Mouse (Mus musculus) spleen, adult 2 months (tissue): ENCODE data around the gene G530012D18Rik. TPM values are rescaled to one million over a fixed set of nuclear protein-coding genes. Genes with fewer than 3 reads are reported as not detected.
"Not testable (repeated sequence)": the region's sequence is repeated elsewhere in the genome, so short reads cannot be mapped to it uniquely, and the experiment has no call there.

ENCODE experiments used
- DNase-seq, 2 experiments: peaks; one replicate each; pipeline versions ENCODE4 v3.0.0 to v3.0.0-alpha.2; 2012 to 2021; ENCODE audit warnings: low spot score in 2 of 2, low read depth in 1 of 2
- H3K27ac ChIP-seq: fragments of 200-500 bp; 2 replicates; pipeline ENCODE4 v1.5.1; 2012; ENCODE audit warnings: low read length, inconsistent platforms; ENCODE audit not compliant: insufficient read depth
- H3K27me3 ChIP-seq: fragments of 200-500 bp; 2 replicates; pipeline ENCODE4 v1.6.1; 2012; ENCODE audit warnings: mild to moderate bottlenecking, moderate library complexity, low read length, inconsistent platforms; ENCODE audit not compliant: control insufficient read depth, insufficient read depth
- H3K36me3 ChIP-seq: fragments of 200-500 bp; 2 replicates; pipeline ENCODE4 v1.6.1; 2012; ENCODE audit warnings: mild to moderate bottlenecking, low read length, inconsistent platforms; ENCODE audit not compliant: control insufficient read depth, insufficient read depth
- H3K4me1 ChIP-seq: fragments of 200-500 bp; 2 replicates; pipeline ENCODE4 v1.6.1; 2011; ENCODE audit warnings: inconsistent platforms; ENCODE audit not compliant: control insufficient read depth, insufficient read depth, insufficient read length
- H3K4me3 ChIP-seq: fragments of 200-500 bp; 2 replicates; pipeline ENCODE4 v1.5.1; 2011; ENCODE audit warnings: mild to moderate bottlenecking, inconsistent platforms; ENCODE audit not compliant: insufficient read depth, insufficient read length; ENCODE audit errors: extremely low read depth
- WGBS: fragments of 180-500 bp; shearing (Covaris S2); methylation state at CpG from one replicate; pipeline ENCODE4 v1.1.7; 2018; 5-methylcytosine and 5-hydroxymethylcytosine counted together
- polyA plus RNA-seq: library from polyadenylated mRNA; depleted of rRNA; stranded (reverse); fragments of >200 nt; gene quantifications from 2 replicates; pipeline ENCODE4 v1.2.3, GENCODE M21; 2012; rRNA removed

G530012D18Rik gene
- polyA plus RNA-seq, result not detected in 2 replicates

DNA sequence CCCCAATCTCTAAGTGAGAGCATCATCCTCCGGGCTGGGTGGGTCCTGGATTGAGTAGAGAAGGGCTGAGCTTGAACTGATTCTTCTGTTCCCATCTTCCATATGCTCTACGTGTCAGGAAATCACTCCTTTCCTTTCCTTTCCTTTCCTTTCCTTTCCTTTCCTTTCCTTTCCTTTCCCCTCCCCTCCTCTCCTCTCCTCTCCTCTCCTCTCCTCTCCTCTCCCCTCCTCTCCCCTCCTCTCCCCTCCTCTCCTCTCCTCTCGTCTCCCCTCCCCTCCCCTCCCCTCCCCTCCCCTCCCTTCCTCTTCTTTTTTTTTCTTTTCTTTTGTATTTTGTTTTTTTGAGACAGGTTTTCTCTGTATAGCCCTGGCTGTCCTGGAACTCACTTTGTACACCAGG is at the start of gene G530012D18Rik:
TSS of gene G530012D18Rik (plus strand) at position 301 of the 400 bp plus-strand sequence.
- H3K27ac ChIP-seq, H3K4me3 ChIP-seq, DNase-seq, H3K36me3 ChIP-seq, H3K27me3 ChIP-seq, H3K4me1 ChIP-seq: not testable (repeated sequence)
- 83% methylated on average over 2 of the region's 3 CpGs for WGBS

DNA sequence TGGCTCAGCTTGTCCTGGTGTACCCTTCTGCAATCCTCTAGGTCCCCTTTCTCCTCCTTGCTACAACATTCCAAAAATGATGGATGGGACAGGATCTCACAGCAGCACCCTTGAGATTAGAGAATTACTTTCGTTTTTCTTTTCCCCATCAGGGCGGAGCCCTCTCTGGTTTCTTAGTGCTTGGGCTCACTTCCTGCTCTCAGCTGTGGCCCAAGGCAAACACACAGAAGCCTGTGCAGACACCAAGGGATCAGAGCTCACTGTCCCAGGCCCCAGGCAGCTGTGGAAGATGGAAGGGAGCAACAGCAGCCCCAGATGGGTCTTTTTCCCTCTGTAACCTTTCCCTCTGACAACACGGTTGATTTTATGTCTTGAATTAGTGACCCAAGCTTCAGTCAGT is 49.1 kb upstream of the G530012D18Rik start:
- H3K36me3 ChIP-seq, H3K4me3 ChIP-seq, H3K4me1 ChIP-seq, H3K27me3 ChIP-seq: not testable (repeated sequence)
- peak overlapping the region; percentile 68; the same call in 1 of the 2 replicates for H3K27ac ChIP-seq
- peak in 1 of 2 experiments; percentile 11 for DNase-seq
- WGBS, result 20% methylated on average over 3 of the region's 3 CpGs

DNA sequence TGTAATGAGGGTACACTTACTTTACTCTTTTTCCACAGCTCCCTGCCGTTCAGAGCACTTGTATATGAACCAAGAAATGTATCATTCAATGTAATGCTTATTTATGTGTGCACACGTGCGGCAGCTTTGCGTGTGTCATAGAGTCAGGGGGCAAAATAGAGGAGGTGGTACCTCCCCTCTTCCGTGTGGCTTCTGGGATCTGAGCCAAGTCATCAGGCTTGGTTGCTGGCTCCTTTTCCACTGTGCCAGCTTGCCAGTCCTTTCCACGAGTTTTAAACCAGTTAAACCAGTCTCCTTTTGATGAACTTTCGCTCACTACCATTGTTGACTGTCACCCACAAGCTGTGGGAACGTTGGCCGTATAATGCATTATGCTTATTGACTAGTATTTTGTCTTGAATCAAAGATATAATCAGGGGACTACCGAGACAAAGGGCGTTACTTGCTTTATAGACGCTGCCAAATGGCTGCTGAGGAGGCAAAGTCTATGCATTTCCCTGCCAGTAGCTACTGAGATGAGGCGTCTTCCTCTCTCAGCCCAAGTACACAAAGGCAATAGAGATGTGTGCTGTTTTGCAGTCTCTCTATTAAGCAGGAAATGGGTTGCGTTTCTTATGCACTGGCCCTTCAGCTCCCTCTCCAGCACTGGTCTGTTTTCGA is 46.9 kb upstream of the G530012D18Rik start:
- not testable (repeated sequence) for H3K27me3 ChIP-seq, H3K36me3 ChIP-seq, H3K4me3 ChIP-seq, H3K27ac ChIP-seq, DNase-seq, H3K4me1 ChIP-seq
- 81% methylated on average over 13 of the region's 15 CpGs for WGBS

DNA sequence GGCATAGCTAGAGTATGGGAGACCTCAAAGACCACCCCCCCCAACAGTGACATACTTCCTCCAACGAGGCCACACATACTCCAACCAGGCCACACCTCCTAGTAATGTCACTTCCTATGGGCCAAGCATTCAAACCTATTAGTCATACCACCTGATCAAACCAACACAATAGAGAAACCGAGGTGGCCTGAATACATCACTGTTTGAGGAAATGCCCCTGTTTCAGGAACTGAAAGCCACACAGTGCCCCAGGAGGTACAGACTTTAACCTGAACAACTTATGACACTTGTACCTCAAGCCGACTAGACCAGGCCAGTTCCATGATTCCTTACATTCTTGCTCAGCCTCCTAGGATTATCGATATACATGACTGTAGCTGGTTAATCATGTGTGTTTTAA is 31.7 kb upstream of the G530012D18Rik start:
- DNase-seq, H3K4me3 ChIP-seq, H3K27ac ChIP-seq, H3K4me1 ChIP-seq, H3K36me3 ChIP-seq, H3K27me3 ChIP-seq: not testable (repeated sequence)
- 32% methylated on average over 4 of the region's 4 CpGs for WGBS

DNA sequence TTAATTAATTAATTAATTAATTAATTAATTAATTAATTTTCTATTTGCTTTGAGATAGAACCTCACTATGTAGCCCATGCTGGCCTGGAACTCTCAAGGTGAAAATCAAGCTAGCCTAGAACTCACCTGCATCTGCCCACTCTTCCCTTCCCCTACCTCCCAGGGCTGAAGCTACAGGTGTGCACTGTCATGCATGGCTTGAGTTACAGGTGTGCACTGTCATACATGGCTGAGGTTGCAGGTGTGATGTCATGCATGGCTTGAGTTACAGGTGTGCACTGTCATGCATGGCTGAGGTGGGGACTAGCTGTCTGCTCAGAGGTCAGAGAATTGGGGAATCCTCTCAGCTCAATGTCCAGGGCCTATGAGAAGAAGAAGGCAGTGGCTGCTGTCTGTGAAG is 29.0 kb upstream of the G530012D18Rik start:
- DNase-seq, result peak in 1 of 2 experiments; percentile 1
- not testable (repeated sequence) for H3K27me3 ChIP-seq, H3K4me1 ChIP-seq, H3K27ac ChIP-seq, H3K36me3 ChIP-seq, H3K4me3 ChIP-seq

DNA sequence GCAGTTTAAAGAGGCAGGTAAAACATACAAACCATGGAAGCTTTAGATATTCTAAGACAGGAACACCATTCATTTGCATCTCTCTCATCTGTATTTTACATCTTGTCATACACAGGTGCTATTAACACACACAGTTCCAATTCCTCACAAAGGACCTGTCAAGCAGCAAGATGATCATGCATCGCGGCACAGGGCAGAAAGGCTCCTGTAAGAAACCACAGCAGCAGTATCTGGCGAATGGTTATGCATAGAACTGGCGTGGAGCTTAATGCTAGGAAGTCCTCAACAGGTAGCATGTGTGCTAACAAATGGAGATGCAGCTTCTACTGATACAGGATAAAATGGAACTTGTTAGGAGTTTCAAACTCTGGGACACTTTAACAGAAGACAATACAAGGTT is 20.2 kb upstream of the G530012D18Rik start:
- not testable (repeated sequence) for H3K27me3 ChIP-seq, H3K36me3 ChIP-seq, H3K27ac ChIP-seq, H3K4me1 ChIP-seq, H3K4me3 ChIP-seq
- DNase-seq, result peak in 1 of 2 experiments; percentile 22
- 79% methylated on average over 4 of the region's 4 CpGs for WGBS

DNA sequence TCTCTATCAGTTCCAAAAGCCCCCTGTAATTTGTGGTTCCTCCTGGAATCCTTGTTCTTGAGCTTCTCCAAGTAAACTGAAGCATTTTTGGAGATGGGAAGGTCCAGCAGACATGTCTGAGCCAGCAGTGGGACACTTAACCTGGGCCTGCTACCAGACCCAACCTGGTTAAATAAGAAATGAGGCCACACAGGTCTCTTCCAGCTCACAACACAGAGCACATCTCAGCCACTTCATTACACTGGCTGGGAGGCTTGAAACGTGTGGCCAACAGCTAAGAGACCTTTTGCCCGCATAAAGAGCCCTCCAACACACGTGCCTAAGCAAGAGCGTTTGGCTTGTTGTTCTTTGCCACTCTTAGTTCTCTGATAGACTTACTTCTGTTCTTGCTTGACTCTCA is 1.9 kb upstream of the G530012D18Rik start:
- H3K36me3 ChIP-seq, DNase-seq, H3K27ac ChIP-seq, H3K4me1 ChIP-seq, H3K27me3 ChIP-seq, H3K4me3 ChIP-seq: not testable (repeated sequence)
- 72% methylated on average over 4 of the region's 4 CpGs for WGBS

DNA sequence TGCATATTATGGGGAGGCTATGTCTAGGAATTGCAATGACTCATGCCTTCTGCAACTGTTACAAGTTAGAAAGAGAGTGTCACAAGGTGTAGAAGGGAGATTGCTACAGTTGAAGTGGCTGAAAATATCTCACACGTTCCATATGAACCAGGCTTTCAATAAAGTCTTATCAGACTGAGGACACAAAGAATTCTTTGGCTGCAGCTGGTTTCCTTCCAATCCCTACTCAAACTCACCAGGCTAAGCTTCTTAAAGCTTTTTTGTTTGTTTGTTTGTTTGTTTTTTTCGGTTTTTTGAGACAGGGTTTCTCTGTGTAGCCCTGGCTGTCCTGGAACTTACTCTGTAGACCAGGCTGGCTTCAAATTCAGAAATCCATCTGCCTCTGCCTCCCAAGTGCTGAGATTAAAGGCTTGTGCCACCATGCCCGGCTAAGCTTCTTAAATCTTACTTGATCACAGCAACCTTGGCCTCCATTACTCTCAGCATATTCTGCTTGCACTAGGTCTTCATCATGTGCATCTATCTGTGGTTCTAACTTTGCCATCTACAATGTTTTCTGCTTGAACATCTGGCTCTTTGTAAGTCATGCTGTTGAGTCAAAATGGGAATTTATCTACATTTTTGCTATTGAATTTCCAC is 3.0 kb downstream of the G530012D18Rik start:
- not testable (repeated sequence) for H3K4me1 ChIP-seq, H3K36me3 ChIP-seq, H3K4me3 ChIP-seq, H3K27ac ChIP-seq, DNase-seq, H3K27me3 ChIP-seq
- WGBS, result 77% methylated on average over 2 of the region's 3 CpGs

DNA sequence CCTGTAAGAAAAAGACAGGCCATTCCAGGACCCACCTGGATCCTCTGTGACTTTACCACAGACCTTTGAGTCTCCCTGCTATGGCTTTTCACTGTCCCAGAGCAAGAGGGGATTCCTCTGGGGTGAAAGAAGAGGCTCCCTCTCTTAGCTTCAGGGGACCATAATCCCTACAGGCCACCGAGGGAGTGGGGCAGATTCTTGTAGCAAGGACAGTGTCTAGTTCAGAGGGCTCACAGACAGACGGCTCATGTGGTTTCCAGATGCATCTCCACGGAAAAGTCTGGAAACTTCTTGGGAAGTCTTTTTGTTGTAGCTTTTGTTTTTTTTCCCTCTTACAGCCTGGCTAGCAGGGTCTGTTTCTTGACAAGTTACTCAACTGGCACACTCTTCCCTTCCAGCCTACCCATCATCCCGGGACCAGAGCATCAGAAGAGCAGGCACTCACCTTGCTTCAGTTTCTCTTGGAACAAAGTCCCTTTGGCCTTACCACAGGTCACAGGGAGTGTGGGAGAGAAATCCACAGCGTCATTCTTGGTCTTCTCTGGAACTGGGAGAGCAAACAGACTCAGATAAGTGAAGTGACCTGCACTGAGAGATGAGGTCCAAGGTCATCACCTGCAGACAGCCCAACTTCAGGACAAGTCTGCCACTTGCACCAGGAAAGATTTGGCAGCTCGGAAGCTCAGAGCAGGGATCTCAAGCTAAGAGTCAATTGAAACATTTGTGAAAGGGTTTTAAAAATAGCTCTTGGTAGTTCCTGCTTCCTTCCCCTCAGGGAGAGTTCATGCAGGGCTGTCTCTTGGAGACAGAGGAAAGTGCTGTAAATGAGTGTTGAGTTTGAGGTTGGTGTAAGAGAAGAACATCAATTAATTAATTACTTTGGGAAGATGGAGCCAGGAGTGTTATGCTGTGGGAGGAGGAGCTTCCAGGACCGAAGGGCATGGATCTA is 4.0 kb downstream of the G530012D18Rik start:
- H3K4me3 ChIP-seq, H3K27me3 ChIP-seq, H3K27ac ChIP-seq, H3K36me3 ChIP-seq, H3K4me1 ChIP-seq, DNase-seq: not testable (repeated sequence)
- WGBS, result 85% methylated on average over 6 of the region's 7 CpGs

DNA sequence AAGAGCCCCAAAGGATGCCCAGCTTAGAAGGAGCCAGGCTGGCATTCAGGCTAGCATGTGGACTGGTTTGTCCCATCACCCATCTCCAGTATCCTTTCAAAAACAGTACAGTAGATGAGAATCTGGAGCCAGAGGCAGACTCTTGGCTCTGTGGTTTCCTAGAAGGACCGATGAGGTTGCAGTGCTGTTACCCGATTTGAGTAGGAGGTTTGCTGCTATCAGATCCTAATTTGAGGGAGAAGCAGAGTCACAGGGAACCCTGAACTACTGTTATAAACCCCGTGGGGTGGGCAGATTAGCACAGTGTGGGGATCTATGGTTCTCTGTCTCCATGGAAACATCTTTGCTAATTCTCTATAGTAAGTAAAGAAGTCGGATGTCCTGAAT is 4.7 kb downstream of the G530012D18Rik start:
- H3K4me3 ChIP-seq, H3K4me1 ChIP-seq, H3K36me3 ChIP-seq, H3K27me3 ChIP-seq, DNase-seq, H3K27ac ChIP-seq: not testable (repeated sequence)
- 72% methylated on average over 3 of the region's 4 CpGs for WGBS
